Mouse (Mus musculus): ENCODE data around the gene Dpep1. TPM values are rescaled to one million over a fixed set of nuclear protein-coding genes. Genes with fewer than 3 reads are reported as not detected.

The Dpep1 gene
- polyA plus RNA-seq, 1 experiment from 2014 or later: 29.4 TPM

GRCm38 (mm10) chr8:123146390-123146789 lies 39.7 kb upstream of the Dpep1 start:
- no peak overlapping the region for H3K4me2 ChIP-seq (ENCODE audit: low read length)
- H3K27ac ChIP-seq: peak overlapping the region; percentile 25; the same call in 1 of the 2 replicates
- DNase-seq (ENCODE audit: low spot score) (peak; percentile 57), ATAC-seq (replicated peaks; ENCODE audit: low FRiP score, low read depth) (no peak)
- H3K9me3 ChIP-seq (replicated peaks; ENCODE audit: low read length): no peaks in the 10 kb centered on the region
- no peak for TF ChIP-seq CTCF (IDR thresholded peaks at IDR 0.05; ENCODE audit: low read depth)
- 71% methylated on average over 7 of the region's 7 CpGs for WGBS
- H3K4me3 ChIP-seq (replicated peaks; ENCODE audit: low read depth, low read length): no peak overlapping the region
- no peak overlapping the region for H3K9ac ChIP-seq (ENCODE audit: low read depth, low read length)
- no peaks in the 10 kb centered on the region for H3K27me3 ChIP-seq (ENCODE audit: insufficient read depth, low read length)
- no peaks in the 10 kb centered on the region for H3K36me3 ChIP-seq (ENCODE audit: insufficient read depth, low read length)
- H3K4me1 ChIP-seq (replicated peaks; ENCODE audit: insufficient read depth, low read length): no peaks in the 10 kb centered on the region; the same call in 1 of the 2 replicates

GRCm38 (mm10) chr8:123150737-123151171 lies 35.3 kb upstream of the Dpep1 start:
- 37% methylated on average over 9 of the region's 9 CpGs for WGBS

GRCm38 (mm10) chr8:123155177-123155576 lies 30.9 kb upstream of the Dpep1 start:
- Histone ChIP-seq H3K4me1 (replicated peaks; ENCODE audit: insufficient read depth, low read length) (peaks cover 7% of the 10 kb centered on the region), H3K4me2 (ENCODE audit: low read length) (no peak overlapping the region), H3K9me3 (replicated peaks; ENCODE audit: low read length) (no peaks in the 10 kb centered on the region), H3K9ac (ENCODE audit: low read depth, low read length) (no peak overlapping the region), H3K27ac (no peak overlapping the region), H3K27me3 (ENCODE audit: insufficient read depth, low read length) (no peaks in the 10 kb centered on the region), H3K36me3 (ENCODE audit: insufficient read depth, low read length) (no peaks in the 10 kb centered on the region), H3K4me3 (replicated peaks; ENCODE audit: low read depth, low read length) (no peak overlapping the region)
- peak; percentile 62 for DNase-seq (ENCODE audit: low spot score)
- WGBS: 68% methylated on average over 5 of the region's 5 CpGs
- peak; percentile 72 for TF ChIP-seq CTCF (IDR thresholded peaks at IDR 0.05; ENCODE audit: low read depth)
- no peak for ATAC-seq (replicated peaks; ENCODE audit: low FRiP score, low read depth)

More at GRCm38 (mm10) chr8:123150737-123151171, 35.3 kb upstream of the Dpep1 start:
- H3K4me2 ChIP-seq (ENCODE audit: low read length): no peak overlapping the region
- DNase-seq (ENCODE audit: low spot score): peak; percentile 84
- H3K27ac ChIP-seq: peak overlapping the region; percentile 20
- no peak for TF ChIP-seq CTCF (IDR thresholded peaks at IDR 0.05; ENCODE audit: low read depth)
- no peak overlapping the region for H3K4me3 ChIP-seq (replicated peaks; ENCODE audit: low read depth, low read length)
- H3K36me3 ChIP-seq (ENCODE audit: insufficient read depth, low read length): no peaks in the 10 kb centered on the region
- H3K27me3 ChIP-seq (ENCODE audit: insufficient read depth, low read length): no peaks in the 10 kb centered on the region
- H3K9me3 ChIP-seq (replicated peaks; ENCODE audit: low read length): no peaks in the 10 kb centered on the region
- ATAC-seq (replicated peaks; ENCODE audit: low FRiP score, low read depth): no peak
- H3K9ac ChIP-seq (ENCODE audit: low read depth, low read length): no peak overlapping the region
- no peaks in the 10 kb centered on the region for H3K4me1 ChIP-seq (replicated peaks; ENCODE audit: insufficient read depth, low read length)

GRCm38 (mm10) chr8:123156070-123156773 lies 29.8 kb upstream of the Dpep1 start:
- no peak overlapping the region for H3K4me3 ChIP-seq (replicated peaks; ENCODE audit: low read depth, low read length)
- no peaks in the 10 kb centered on the region for H3K9me3 ChIP-seq (replicated peaks; ENCODE audit: low read length)
- WGBS: 84% methylated on average over 9 of the region's 9 CpGs
- H3K9ac ChIP-seq (ENCODE audit: low read depth, low read length): no peak overlapping the region
- H3K4me2 ChIP-seq (ENCODE audit: low read length): no peak overlapping the region
- no peak for TF ChIP-seq CTCF (IDR thresholded peaks at IDR 0.05; ENCODE audit: low read depth)
- no peaks in the 10 kb centered on the region for H3K36me3 ChIP-seq (ENCODE audit: insufficient read depth, low read length)
- peaks cover 7% of the 10 kb centered on the region for H3K4me1 ChIP-seq (replicated peaks; ENCODE audit: insufficient read depth, low read length)
- no peak overlapping the region for H3K27ac ChIP-seq
- no peaks in the 10 kb centered on the region for H3K27me3 ChIP-seq (ENCODE audit: insufficient read depth, low read length)
- no peak for ATAC-seq (replicated peaks; ENCODE audit: low FRiP score, low read depth)
- no peak for DNase-seq (ENCODE audit: low spot score)

GRCm38 (mm10) chr8:123157888-123158465 lies 28.1 kb upstream of the Dpep1 start, which contains the start of gene Sult5a1:
TSS of gene Sult5a1 (minus strand) at chr8:123158315.
- Histone ChIP-seq H3K27ac (no peak within 1 kb of the TSS), H3K4me3 (replicated peaks; ENCODE audit: low read depth, low read length) (no peak within 1 kb of the TSS; the same call in 1 of the 2 replicates), H3K27me3 (ENCODE audit: insufficient read depth, low read length) (no peaks in the 10 kb centered on the region), H3K9ac (ENCODE audit: low read depth, low read length) (peak within 1 kb of the TSS; percentile 40), H3K4me1 (replicated peaks; ENCODE audit: insufficient read depth, low read length) (peaks cover 7% of the 10 kb centered on the region), H3K9me3 (replicated peaks; ENCODE audit: low read length) (no peaks in the 10 kb centered on the region), H3K4me2 (ENCODE audit: low read length) (peak within 1 kb of the TSS; percentile 39), H3K36me3 (ENCODE audit: insufficient read depth, low read length) (no peaks in the 10 kb centered on the region)
- no peak for ATAC-seq (replicated peaks; ENCODE audit: low FRiP score, low read depth)
- TF ChIP-seq CTCF (IDR thresholded peaks at IDR 0.05; ENCODE audit: low read depth): peak; percentile 36
- WGBS: 36% methylated on average over 13 of the region's 13 CpGs
- no peak for DNase-seq (ENCODE audit: low spot score)

GRCm38 (mm10) chr8:123181391-123181790 lies 4.7 kb upstream of the Dpep1 start:
- DNase-seq (ENCODE audit: low spot score): no peak
- 48% methylated on average over 3 of the region's 3 CpGs for whole genome bisulfite sequencing
- H3K4me2 ChIP-seq (ENCODE audit: low read length): no peak overlapping the region

More at GRCm38 (mm10) chr8:123181391-123181790, 4.7 kb upstream of the Dpep1 start:
- no peaks in the 10 kb centered on the region for H3K27me3 ChIP-seq (ENCODE audit: insufficient read depth, low read length)
- no peak overlapping the region for H3K4me3 ChIP-seq (replicated peaks; ENCODE audit: low read depth, low read length)
- no peak overlapping the region for H3K9ac ChIP-seq (ENCODE audit: low read depth, low read length)
- no peak; the same call in 1 of the 2 replicates for ATAC-seq (replicated peaks; ENCODE audit: low FRiP score, low read depth)
- no peak for TF ChIP-seq CTCF (IDR thresholded peaks at IDR 0.05; ENCODE audit: low read depth)
- H3K27ac ChIP-seq: no peak overlapping the region
- no peaks in the 10 kb centered on the region for H3K9me3 ChIP-seq (replicated peaks; ENCODE audit: low read length)
- peaks cover 8% of the 10 kb centered on the region for H3K4me1 ChIP-seq (replicated peaks; ENCODE audit: insufficient read depth, low read length)
- no peaks in the 10 kb centered on the region for H3K36me3 ChIP-seq (ENCODE audit: insufficient read depth, low read length)
